Mouse (Mus musculus) spleen, adult 2 months (tissue): ENCODE measurements around the gene Tex101. TPM values are rescaled to one million over a fixed set of nuclear protein-coding genes. Genes with fewer than 3 reads are reported as not detected.
"Not testable (repeated sequence)": the region's sequence is repeated elsewhere in the genome, so short reads cannot be mapped to it uniquely, and the experiment has no call there.

Source experiments
- DNase-seq, 2 experiments: peaks; one replicate each; pipeline versions ENCODE4 v3.0.0 to v3.0.0-alpha.2; 2012 to 2021; ENCODE audit warnings: low spot score in 2 of 2, low read depth in 1 of 2
- H3K27ac ChIP-seq: fragments of 200-500 bp; 2 replicates; pipeline ENCODE4 v1.5.1; 2012; ENCODE audit warnings: low read length, inconsistent platforms; ENCODE audit not compliant: insufficient read depth
- H3K27me3 ChIP-seq: fragments of 200-500 bp; 2 replicates; pipeline ENCODE4 v1.6.1; 2012; ENCODE audit warnings: mild to moderate bottlenecking, moderate library complexity, low read length, inconsistent platforms; ENCODE audit not compliant: control insufficient read depth, insufficient read depth
- H3K36me3 ChIP-seq: fragments of 200-500 bp; 2 replicates; pipeline ENCODE4 v1.6.1; 2012; ENCODE audit warnings: mild to moderate bottlenecking, low read length, inconsistent platforms; ENCODE audit not compliant: control insufficient read depth, insufficient read depth
- H3K4me1 ChIP-seq: fragments of 200-500 bp; 2 replicates; pipeline ENCODE4 v1.6.1; 2011; ENCODE audit warnings: inconsistent platforms; ENCODE audit not compliant: control insufficient read depth, insufficient read depth, insufficient read length
- H3K4me3 ChIP-seq: fragments of 200-500 bp; 2 replicates; pipeline ENCODE4 v1.5.1; 2011; ENCODE audit warnings: mild to moderate bottlenecking, inconsistent platforms; ENCODE audit not compliant: insufficient read depth, insufficient read length; ENCODE audit errors: extremely low read depth
- CTCF ChIP-seq: fragments of 200-500 bp; IDR thresholded peaks from 2 replicates; pipeline ENCODE4 v1.5.1; 2011; ENCODE audit warnings: mild to moderate bottlenecking, inconsistent platforms; ENCODE audit not compliant: insufficient read depth, insufficient read length, insufficient replicate concordance; ENCODE audit errors: extremely low read depth
- POLR2A ChIP-seq: fragments of 200-500 bp; IDR thresholded peaks from 2 replicates; pipeline ENCODE4 v1.6.1; 2011; ENCODE audit warnings: low read depth, low read length, inconsistent platforms
- WGBS: fragments of 180-500 bp; shearing (Covaris S2); methylation state at CpG from one replicate; pipeline ENCODE4 v1.1.7; 2018; 5-methylcytosine and 5-hydroxymethylcytosine counted together
- polyA plus RNA-seq: library from polyadenylated mRNA; depleted of rRNA; stranded (reverse); fragments of >200 nt; gene quantifications from 2 replicates; pipeline ENCODE4 v1.2.3, GENCODE M21; 2012; rRNA removed

Gene Tex101
- not detected in 2 replicates for polyA plus RNA-seq

GRCm38 (mm10) chr7:24676575-24676974 is at the start of gene Tex101:
TSS of gene Tex101 (minus strand) at chr7:24676675.
- WGBS = 89% methylated on average over 9 of the region's 9 CpGs
- Histone ChIP-seq H3K4me1 (no peaks in the 10 kb centered on the region), H3K27me3 (no peaks in the 10 kb centered on the region), H3K27ac (no peak within 1 kb of the TSS), H3K36me3 (no peaks in the 10 kb centered on the region), H3K4me3 (no peak within 1 kb of the TSS)
- no peak for DNase-seq
- no peak for TF ChIP-seq CTCF
- no peak for TF ChIP-seq POLR2A

- Histone ChIP-seq H3K27me3 (no peaks in the 10 kb centered on the region), H3K27ac (no peak overlapping the region), H3K4me3 (no peak overlapping the region), H3K36me3 (no peaks in the 10 kb centered on the region), H3K4me1 (no peaks in the 10 kb centered on the region)
- TF ChIP-seq CTCF (no peak), POLR2A (no peak)
- 43% methylated on average over 6 of the region's 6 CpGs for WGBS
- DNase-seq = no peak
Observed at GRCm38 (mm10) chr7:24715039-24715438, 38.6 kb upstream of the Tex101 start.

DNA sequence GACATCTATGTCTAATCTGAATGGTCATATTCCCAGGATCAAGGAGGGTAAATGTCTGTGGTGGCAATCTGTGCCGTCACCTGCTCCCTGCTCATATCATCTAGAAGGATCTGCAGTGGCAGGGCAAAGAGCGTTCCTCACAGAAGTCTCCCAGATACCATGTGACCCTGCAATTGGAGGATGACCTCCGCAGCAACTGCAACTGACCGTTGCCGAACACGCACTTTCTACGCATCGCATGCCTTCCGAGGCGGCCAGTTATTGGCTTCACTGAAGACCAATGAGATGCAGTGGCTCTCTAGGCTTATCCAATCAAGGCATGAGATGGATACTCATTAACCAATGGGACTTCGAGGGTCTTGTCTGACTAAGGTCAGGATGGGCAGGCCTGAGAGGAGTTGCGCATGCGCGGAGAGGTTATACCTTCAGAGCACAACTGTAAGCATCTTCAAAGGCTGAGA is 32.4 kb upstream of the Tex101 start, which contains the start of gene BC049730:
Gene BC049730, plus strand, starts transcription at position 411 of the 461 bp plus-strand sequence.
- Histone ChIP-seq H3K36me3 (no peaks in the 10 kb centered on the region), H3K27ac (no peak within 1 kb of the TSS), H3K4me1 (no peaks in the 10 kb centered on the region), H3K27me3 (no peaks in the 10 kb centered on the region), H3K4me3 (no peak within 1 kb of the TSS)
- no peak for DNase-seq
- 94% methylated on average over 14 of the region's 14 CpGs for WGBS
- no peak for TF ChIP-seq CTCF
- no peak for TF ChIP-seq POLR2A

DNA sequence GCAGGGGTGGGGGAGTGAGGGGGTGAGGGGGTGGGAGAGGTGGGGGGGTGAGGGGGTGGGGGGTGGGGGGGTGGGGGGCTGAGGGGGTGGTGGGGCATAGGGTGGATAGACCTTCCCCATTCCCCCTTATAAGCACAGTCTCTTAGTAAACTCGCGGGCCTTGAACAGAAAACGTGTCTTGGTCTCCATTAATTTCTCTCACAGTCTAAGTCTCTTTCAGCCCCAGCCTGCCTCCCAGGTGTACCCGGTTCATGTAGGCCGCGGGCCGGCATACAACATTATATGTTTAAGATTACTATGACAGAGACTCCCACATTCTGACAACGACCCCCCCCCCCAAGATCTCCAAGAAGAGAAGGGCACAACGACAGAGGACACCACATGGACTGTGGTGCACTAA is 26.4 kb upstream of the Tex101 start:
- not testable (repeated sequence) for H3K36me3 ChIP-seq, DNase-seq, H3K27ac ChIP-seq, H3K27me3 ChIP-seq, H3K4me1 ChIP-seq, H3K4me3 ChIP-seq
- 72% methylated on average over 9 of the region's 9 CpGs for WGBS

- H3K4me3 ChIP-seq, H3K27ac ChIP-seq, H3K36me3 ChIP-seq, H3K4me1 ChIP-seq, H3K27me3 ChIP-seq, DNase-seq: not testable (repeated sequence)
- 93% methylated on average over 4 of the region's 4 CpGs for WGBS
Observed at GRCm38 (mm10) chr7:24697891-24698290, 21.4 kb upstream of the Tex101 start.

GRCm38 (mm10) chr7:24692693-24693092 is 16.2 kb upstream of the Tex101 start:
- not testable (repeated sequence) for H3K27me3 ChIP-seq, H3K4me1 ChIP-seq, H3K4me3 ChIP-seq, DNase-seq, H3K27ac ChIP-seq, H3K36me3 ChIP-seq
- WGBS = 81% methylated on average over 3 of the region's 3 CpGs

- WGBS = 90% methylated on average over 10 of the region's 10 CpGs
- not testable (repeated sequence) for H3K27me3 ChIP-seq, H3K4me3 ChIP-seq, DNase-seq, H3K36me3 ChIP-seq, H3K27ac ChIP-seq, H3K4me1 ChIP-seq
Observed at GRCm38 (mm10) chr7:24687519-24687918, 11.0 kb upstream of the Tex101 start.

DNA sequence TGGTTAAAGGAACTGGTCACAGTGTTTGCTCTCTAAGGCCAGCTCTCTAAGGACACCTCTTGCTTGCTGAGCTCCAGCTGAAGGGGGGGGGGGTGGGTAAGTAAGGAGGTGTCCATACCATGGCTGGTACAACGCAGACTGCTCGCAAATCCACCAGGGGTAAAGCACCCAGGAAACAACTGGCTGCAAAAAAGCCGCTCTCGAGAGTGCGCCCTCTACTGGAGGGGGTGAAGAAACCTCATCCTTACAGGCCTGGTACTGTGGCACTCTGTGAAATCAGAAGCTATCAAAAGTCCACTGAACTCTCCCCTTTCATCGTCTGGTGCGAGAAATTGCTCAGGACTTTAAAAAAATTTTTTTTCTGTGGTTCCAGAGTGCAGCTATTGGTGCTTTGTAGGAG is 7.6 kb upstream of the Tex101 start:
- H3K4me3 ChIP-seq, H3K27me3 ChIP-seq, H3K36me3 ChIP-seq, DNase-seq, H3K4me1 ChIP-seq, H3K27ac ChIP-seq: not testable (repeated sequence)
- WGBS = 66% methylated on average over 7 of the region's 7 CpGs
